Mouse (Mus musculus): ENCODE results near the gene Klk1b9. TPM values are rescaled to one million over a fixed set of nuclear protein-coding genes. Genes with fewer than 3 reads are reported as not detected.

Gene Klk1b9
- polyA plus RNA-seq (2014; fragmentation: Illumina TruSeq; extraction: RNeasy Lipid Tissue Mini Kit (QIAGEN cat#74804); ENCODE audit: low replicate concordance) = not detected

DNA sequence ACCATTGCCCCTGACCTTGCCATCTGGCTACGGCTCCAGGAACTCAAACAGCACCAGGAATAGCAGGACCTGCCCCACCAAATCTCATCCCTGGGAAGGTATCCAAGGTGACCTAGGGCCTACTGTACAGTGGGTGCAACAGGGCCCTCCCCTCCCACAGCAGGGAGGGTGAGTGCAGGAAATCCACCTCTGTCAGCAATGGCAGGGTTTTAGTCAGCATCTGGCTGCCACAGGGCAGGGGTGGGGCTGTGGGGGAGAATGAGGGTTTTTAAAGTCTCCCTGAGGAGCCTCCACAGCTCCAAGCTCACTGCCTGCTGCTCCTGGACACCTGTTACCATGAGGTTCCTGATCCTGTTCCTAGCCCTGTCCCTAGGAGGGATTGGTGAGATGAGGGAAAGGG, at the start of gene Klk1b9:
Gene Klk1b9 (plus strand): TSS at position 301 of the 400 bp plus-strand sequence.

DNA sequence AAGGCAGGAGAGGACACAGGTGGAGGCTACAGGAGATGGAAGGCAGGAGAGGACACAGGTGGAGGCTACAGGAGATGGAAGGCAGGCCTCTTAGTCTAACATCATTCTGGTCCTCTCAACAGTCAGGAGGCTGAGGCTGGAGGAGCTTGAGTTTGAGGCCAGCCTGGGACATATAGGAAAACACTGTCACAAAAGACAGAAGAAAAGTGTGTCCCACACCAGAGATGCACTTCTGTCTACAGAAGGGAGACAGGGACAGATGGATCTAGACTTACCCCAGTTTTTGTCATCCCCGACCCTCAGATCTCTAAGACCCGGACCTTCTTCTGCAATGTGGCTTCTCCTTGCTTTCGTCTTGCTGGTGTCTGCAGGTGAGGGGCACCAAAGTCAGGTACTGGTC, 42.4 kb upstream of the Klk1b9 start, which contains the start of gene Klk15:
Gene Klk15 (plus strand): TSS at position 301 of the 400 bp plus-strand sequence.

DNA sequence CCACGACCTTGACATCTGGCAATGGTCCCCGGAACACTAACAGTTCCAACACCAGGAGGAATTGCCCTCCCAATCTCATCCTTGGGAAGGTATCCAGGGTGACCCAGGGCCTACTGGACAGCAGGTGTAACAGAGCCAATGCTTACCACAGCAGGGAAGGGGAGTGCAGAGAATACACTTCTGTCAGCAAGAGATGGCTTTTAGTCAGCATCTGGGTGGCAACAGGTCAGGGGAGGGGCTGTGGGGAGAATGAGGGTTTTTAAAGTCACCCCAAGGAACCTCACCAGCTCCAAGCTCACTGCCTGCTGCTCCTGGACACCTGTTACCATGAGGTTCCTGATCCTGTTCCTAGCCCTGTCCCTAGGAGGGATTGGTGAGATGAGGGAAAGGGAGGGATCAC, 25.5 kb upstream of the Klk1b9 start, which contains the start of gene Klk1b8:
Gene Klk1b8 (plus strand): TSS at position 301 of the 400 bp plus-strand sequence.

DNA sequence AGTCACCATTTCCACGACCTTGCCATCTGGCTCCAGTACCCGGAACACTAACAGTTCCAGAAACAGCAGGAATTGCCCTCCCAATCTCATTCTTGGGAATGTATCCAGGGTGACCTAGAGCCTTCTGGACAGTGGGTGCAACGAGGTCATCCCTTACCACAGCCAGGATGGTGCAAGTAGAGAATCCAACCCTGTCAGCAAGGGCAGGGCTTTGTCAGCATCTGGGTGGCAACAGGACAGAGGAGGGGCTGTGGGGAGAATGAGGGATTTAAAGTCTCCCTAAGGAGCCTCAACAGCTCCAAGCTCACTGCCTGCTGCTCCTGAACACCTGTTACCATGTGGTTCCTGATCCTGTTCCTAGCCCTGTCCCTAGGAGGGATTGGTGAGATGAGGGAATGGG, 9.4 kb upstream of the Klk1b9 start, which contains the start of gene Klk1b1:
Gene Klk1b1 (plus strand): TSS at position 301 of the 400 bp plus-strand sequence.

DNA sequence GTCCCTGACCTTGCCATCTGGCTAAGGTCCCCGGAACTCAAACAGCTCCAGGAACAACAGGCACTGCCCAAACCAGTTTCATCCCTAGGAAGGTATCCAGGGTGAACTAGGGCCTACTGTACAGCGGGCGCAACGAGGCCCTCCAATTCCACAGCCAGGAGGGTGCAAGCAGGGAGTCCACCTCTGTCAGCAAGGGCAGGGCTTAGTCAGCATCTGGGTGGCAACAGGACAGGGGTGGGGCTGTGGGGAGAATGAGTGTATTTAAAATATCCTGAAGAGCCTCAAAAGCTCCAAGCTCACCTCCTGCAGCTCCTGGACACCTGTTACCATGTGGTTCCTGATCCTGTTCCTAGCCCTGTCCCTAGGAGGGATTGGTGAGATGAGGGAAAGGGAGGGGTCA, 19.7 kb downstream of the Klk1b9 start, which contains the start of gene Klk1b11:
Gene Klk1b11 (plus strand): TSS at position 301 of the 400 bp plus-strand sequence.

DNA sequence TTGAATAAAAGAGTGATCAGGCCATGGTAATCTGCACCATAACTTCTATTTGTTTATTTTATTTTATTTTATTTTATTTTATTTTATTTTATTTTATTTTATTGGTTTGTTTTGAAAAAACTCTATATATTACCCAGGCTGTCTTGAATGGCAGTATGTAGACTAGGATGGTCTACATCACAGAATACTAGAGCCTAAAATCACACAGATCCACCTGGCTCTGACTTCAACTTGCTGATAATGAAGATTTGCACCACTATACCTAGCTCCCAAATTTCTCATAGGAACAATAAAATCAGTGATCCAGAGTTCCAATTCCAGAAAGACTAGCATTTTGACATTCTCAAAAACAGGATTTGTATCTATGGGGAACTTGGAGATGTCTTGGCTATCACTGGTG, 36.0 kb downstream of the Klk1b9 start, which contains the start of gene Klk1b26:
Gene Klk1b26 (plus strand): TSS at position 301 of the 400 bp plus-strand sequence.

Other genes starting within 250 kb of the Klk1b9 start
- not detected for gene Klk12, start 207.2 kb upstream of the Klk1b9 start, polyA plus RNA-seq (2014; fragmentation: Illumina TruSeq; extraction: RNeasy Lipid Tissue Mini Kit (QIAGEN cat#74804); ENCODE audit: low replicate concordance)
- not detected for gene Klk11, start 201.5 kb upstream of the Klk1b9 start, polyA plus RNA-seq (2014; fragmentation: Illumina TruSeq; extraction: RNeasy Lipid Tissue Mini Kit (QIAGEN cat#74804); ENCODE audit: low replicate concordance)
- not detected for gene Klk10, start 195.0 kb upstream of the Klk1b9 start, polyA plus RNA-seq (2014; fragmentation: Illumina TruSeq; extraction: RNeasy Lipid Tissue Mini Kit (QIAGEN cat#74804); ENCODE audit: low replicate concordance)
- gene Klk9, start 184.2 kb upstream of the Klk1b9 start, polyA plus RNA-seq (2014; fragmentation: Illumina TruSeq; extraction: RNeasy Lipid Tissue Mini Kit (QIAGEN cat#74804); ENCODE audit: low replicate concordance) = not detected
- not detected for gene Klk8, start 178.5 kb upstream of the Klk1b9 start, polyA plus RNA-seq (2014; fragmentation: Illumina TruSeq; extraction: RNeasy Lipid Tissue Mini Kit (QIAGEN cat#74804); ENCODE audit: low replicate concordance)
- not detected for gene Klk7, start 164.8 kb upstream of the Klk1b9 start, polyA plus RNA-seq (2014; fragmentation: Illumina TruSeq; extraction: RNeasy Lipid Tissue Mini Kit (QIAGEN cat#74804); ENCODE audit: low replicate concordance)
- gene Klk6, start 151.6 kb upstream of the Klk1b9 start, polyA plus RNA-seq (2014; fragmentation: Illumina TruSeq; extraction: RNeasy Lipid Tissue Mini Kit (QIAGEN cat#74804); ENCODE audit: low replicate concordance) = not detected
- gene Klk5, start 134.1 kb upstream of the Klk1b9 start, polyA plus RNA-seq (2014; fragmentation: Illumina TruSeq; extraction: RNeasy Lipid Tissue Mini Kit (QIAGEN cat#74804); ENCODE audit: low replicate concordance) = not detected
- gene Klk4, start 94.9 kb upstream of the Klk1b9 start, polyA plus RNA-seq (2014; fragmentation: Illumina TruSeq; extraction: RNeasy Lipid Tissue Mini Kit (QIAGEN cat#74804); ENCODE audit: low replicate concordance) = not detected
- not detected for gene Klk15, start 42.3 kb upstream of the Klk1b9 start, polyA plus RNA-seq (2014; fragmentation: Illumina TruSeq; extraction: RNeasy Lipid Tissue Mini Kit (QIAGEN cat#74804); ENCODE audit: low replicate concordance)
- gene Klk1b8, start 25.4 kb upstream of the Klk1b9 start, polyA plus RNA-seq (2014; fragmentation: Illumina TruSeq; extraction: RNeasy Lipid Tissue Mini Kit (QIAGEN cat#74804); ENCODE audit: low replicate concordance) = not detected
- not detected for gene Klk1b1, start 9.3 kb upstream of the Klk1b9 start, polyA plus RNA-seq (2014; fragmentation: Illumina TruSeq; extraction: RNeasy Lipid Tissue Mini Kit (QIAGEN cat#74804); ENCODE audit: low replicate concordance)
- not detected for gene Klk1b11, start 19.8 kb downstream of the Klk1b9 start, polyA plus RNA-seq (2014; fragmentation: Illumina TruSeq; extraction: RNeasy Lipid Tissue Mini Kit (QIAGEN cat#74804); ENCODE audit: low replicate concordance)
- gene Klk1b26, start 36.1 kb downstream of the Klk1b9 start, polyA plus RNA-seq (2014; fragmentation: Illumina TruSeq; extraction: RNeasy Lipid Tissue Mini Kit (QIAGEN cat#74804); ENCODE audit: low replicate concordance) = not detected
- gene Klk1b27, start 76.2 kb downstream of the Klk1b9 start, polyA plus RNA-seq (2014; fragmentation: Illumina TruSeq; extraction: RNeasy Lipid Tissue Mini Kit (QIAGEN cat#74804); ENCODE audit: low replicate concordance) = not detected
- not detected for gene Klk1b21, start 126.3 kb downstream of the Klk1b9 start, polyA plus RNA-seq (2014; fragmentation: Illumina TruSeq; extraction: RNeasy Lipid Tissue Mini Kit (QIAGEN cat#74804); ENCODE audit: low replicate concordance)
- gene Klk1b22, start 136.6 kb downstream of the Klk1b9 start, polyA plus RNA-seq (2014; fragmentation: Illumina TruSeq; extraction: RNeasy Lipid Tissue Mini Kit (QIAGEN cat#74804); ENCODE audit: low replicate concordance) = not detected
- not detected for gene Klk1b16, start 160.7 kb downstream of the Klk1b9 start, polyA plus RNA-seq (2014; fragmentation: Illumina TruSeq; extraction: RNeasy Lipid Tissue Mini Kit (QIAGEN cat#74804); ENCODE audit: low replicate concordance)
- not detected for gene Klk1b24, start 212.2 kb downstream of the Klk1b9 start, polyA plus RNA-seq (2014; fragmentation: Illumina TruSeq; extraction: RNeasy Lipid Tissue Mini Kit (QIAGEN cat#74804); ENCODE audit: low replicate concordance)
- not detected for gene Klk1b3, start 222.1 kb downstream of the Klk1b9 start, polyA plus RNA-seq (2014; fragmentation: Illumina TruSeq; extraction: RNeasy Lipid Tissue Mini Kit (QIAGEN cat#74804); ENCODE audit: low replicate concordance)
- not detected for gene Klk1b4, start 231.4 kb downstream of the Klk1b9 start, polyA plus RNA-seq (2014; fragmentation: Illumina TruSeq; extraction: RNeasy Lipid Tissue Mini Kit (QIAGEN cat#74804); ENCODE audit: low replicate concordance)
- gene Klk1b5, start 239.9 kb downstream of the Klk1b9 start, polyA plus RNA-seq (2014; fragmentation: Illumina TruSeq; extraction: RNeasy Lipid Tissue Mini Kit (QIAGEN cat#74804); ENCODE audit: low replicate concordance) = 0.71 TPM
- 65.0 TPM for gene Klk1, start 249.3 kb downstream of the Klk1b9 start, polyA plus RNA-seq (2014; fragmentation: Illumina TruSeq; extraction: RNeasy Lipid Tissue Mini Kit (QIAGEN cat#74804); ENCODE audit: low replicate concordance)

Measured in small intestine, adult 10 weeks (tissue).